Mouse (Mus musculus): Measurements from ENCODE around the gene Cldnd1. TPM values are rescaled to one million over a fixed set of nuclear protein-coding genes. Genes with fewer than 3 reads are reported as not detected.
A peak's percentile ranks its signal among the peaks of the same experiment; 100 is the strongest.

Gene Cldnd1
- polyA plus RNA-seq, 1 experiment, result 47.0 TPM

DNA sequence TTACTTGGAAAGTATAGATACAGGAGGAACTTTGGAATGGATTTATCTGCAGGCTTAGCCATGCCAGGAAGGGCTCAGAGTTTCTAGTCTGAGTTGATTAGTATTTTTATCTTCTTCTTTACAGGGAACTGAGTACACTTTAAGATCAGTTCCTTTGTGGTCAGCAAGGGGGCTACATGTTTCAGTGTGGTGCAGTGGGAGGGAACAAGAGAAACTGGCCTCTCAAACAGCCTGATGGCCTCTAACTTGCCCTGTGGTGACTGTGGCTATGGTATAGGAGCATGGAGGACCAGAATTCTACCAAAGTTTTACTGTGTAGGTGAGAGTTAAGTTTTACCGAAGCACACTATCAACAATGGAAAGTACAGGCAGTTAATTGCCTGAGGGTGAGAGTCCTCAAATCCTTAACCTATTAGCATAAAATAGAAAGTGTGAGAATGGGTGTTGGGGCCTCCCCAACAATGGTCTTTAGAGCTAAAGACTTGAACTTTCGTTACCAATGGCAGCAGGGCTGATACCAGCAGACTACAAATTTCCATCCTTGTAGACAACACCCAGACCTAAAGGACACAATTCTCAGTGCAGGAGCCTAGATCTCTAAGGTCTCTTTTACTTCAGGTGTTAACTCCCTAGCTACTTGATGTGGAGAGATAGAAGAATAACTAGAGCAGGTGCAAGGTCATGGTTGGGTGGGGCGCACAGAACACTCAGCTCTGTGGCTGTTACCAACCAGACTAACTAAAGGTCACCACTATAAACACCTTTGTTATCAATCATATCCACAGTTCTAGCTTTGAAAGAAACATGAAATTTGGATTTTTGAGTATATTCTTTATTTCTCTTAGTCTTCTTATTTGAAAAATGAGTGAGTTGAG lies 18.9 kb upstream of the Cldnd1 start:
- no peaks in the 10 kb centered on the region for H3K27me3 ChIP-seq (replicated peaks; ENCODE audit: control insufficient read depth, insufficient read depth, low read length)
- H3K4me1 ChIP-seq (ENCODE audit: control insufficient read depth, insufficient read depth, low read length), result no peaks in the 10 kb centered on the region
- H3K4me3 ChIP-seq (ENCODE audit: insufficient read depth, low read depth, low read length), result no peak overlapping the region
- TF ChIP-seq POLR2A (IDR thresholded peaks at IDR 0.05; ENCODE audit: low read depth, low read length) (no peak), CTCF (conservative IDR thresholded peaks at IDR 0.05; ENCODE audit: insufficient read depth, insufficient read length, low read depth, low read length) (no peak)
- 81% methylated on average over 3 of the region's 3 CpGs for WGBS
- H3K36me3 ChIP-seq (ENCODE audit: control insufficient read depth, insufficient read depth, low read length), result no peaks in the 10 kb centered on the region
- DNase-seq, result no peak
- no peak overlapping the region for H3K27ac ChIP-seq (ENCODE audit: insufficient read depth, low read depth, low read length)

- Histone ChIP-seq H3K27ac (ENCODE audit: insufficient read depth, low read depth, low read length) (no peak overlapping the region), H3K4me1 (ENCODE audit: control insufficient read depth, insufficient read depth, low read length) (no peaks in the 10 kb centered on the region), H3K27me3 (replicated peaks; ENCODE audit: control insufficient read depth, insufficient read depth, low read length) (no peaks in the 10 kb centered on the region), H3K36me3 (ENCODE audit: control insufficient read depth, insufficient read depth, low read length) (no peaks in the 10 kb centered on the region), H3K4me3 (ENCODE audit: insufficient read depth, low read depth, low read length) (no peak overlapping the region)
- TF ChIP-seq CTCF (conservative IDR thresholded peaks at IDR 0.05; ENCODE audit: insufficient read depth, insufficient read length, low read depth, low read length), result no peak
- 90% methylated on average over 4 of the region's 4 CpGs for WGBS
- no peak for DNase-seq
Observed at GRCm38 (mm10) chr16:58709536-58709935, 18.2 kb upstream of the Cldnd1 start.

GRCm38 (mm10) chr16:58712221-58712620 lies 15.5 kb upstream of the Cldnd1 start:
- H3K27ac ChIP-seq (ENCODE audit: insufficient read depth, low read depth, low read length), result no peak overlapping the region
- no peaks in the 10 kb centered on the region for H3K27me3 ChIP-seq (replicated peaks; ENCODE audit: control insufficient read depth, insufficient read depth, low read length)
- DNase-seq, result peak; percentile 12
- no peak for TF ChIP-seq CTCF (conservative IDR thresholded peaks at IDR 0.05; ENCODE audit: insufficient read depth, insufficient read length, low read depth, low read length)
- no peak for TF ChIP-seq POLR2A (IDR thresholded peaks at IDR 0.05; ENCODE audit: low read depth, low read length)
- no peaks in the 10 kb centered on the region for H3K4me1 ChIP-seq (ENCODE audit: control insufficient read depth, insufficient read depth, low read length)
- no peaks in the 10 kb centered on the region for H3K36me3 ChIP-seq (ENCODE audit: control insufficient read depth, insufficient read depth, low read length)
- 68% methylated on average over 8 of the region's 8 CpGs for WGBS
- no peak overlapping the region for H3K4me3 ChIP-seq (ENCODE audit: insufficient read depth, low read depth, low read length)

DNA sequence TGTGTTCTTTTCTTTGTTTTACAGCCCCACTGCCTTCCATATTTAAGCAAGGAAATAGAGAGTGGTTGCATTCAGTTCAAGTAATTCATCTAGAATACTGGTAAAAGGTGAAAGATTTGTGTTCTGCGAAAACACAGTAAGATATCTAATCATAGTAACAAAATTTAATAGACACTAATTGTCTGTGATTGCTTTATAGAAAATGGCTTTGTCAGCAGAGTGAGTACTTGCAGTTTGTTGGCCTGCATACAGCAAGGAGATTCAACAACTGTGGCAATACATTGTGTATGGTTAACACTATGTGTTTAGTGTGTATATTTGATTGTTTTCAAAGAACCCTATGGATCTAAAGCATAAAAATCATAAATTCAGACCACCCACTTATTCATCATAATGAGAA lies 14.6 kb upstream of the Cldnd1 start:
- Histone ChIP-seq H3K4me3 (ENCODE audit: insufficient read depth, low read depth, low read length) (no peak overlapping the region), H3K4me1 (ENCODE audit: control insufficient read depth, insufficient read depth, low read length) (no peaks in the 10 kb centered on the region)
- WGBS, result 94% methylated on average over 1 of the region's 1 CpGs

GRCm38 (mm10) chr16:58715018-58715417 lies 12.7 kb upstream of the Cldnd1 start:
- H3K27ac ChIP-seq (ENCODE audit: insufficient read depth, low read depth, low read length), result no peak overlapping the region
- no peaks in the 10 kb centered on the region for H3K27me3 ChIP-seq (replicated peaks; ENCODE audit: control insufficient read depth, insufficient read depth, low read length)
- TF ChIP-seq POLR2A (IDR thresholded peaks at IDR 0.05; ENCODE audit: low read depth, low read length) (no peak), CTCF (conservative IDR thresholded peaks at IDR 0.05; ENCODE audit: insufficient read depth, insufficient read length, low read depth, low read length) (no peak)
- H3K4me1 ChIP-seq (ENCODE audit: control insufficient read depth, insufficient read depth, low read length), result no peaks in the 10 kb centered on the region
- no peak for DNase-seq
- H3K36me3 ChIP-seq (ENCODE audit: control insufficient read depth, insufficient read depth, low read length), result no peaks in the 10 kb centered on the region
- WGBS, result 80% methylated on average over 4 of the region's 4 CpGs
- no peak overlapping the region for H3K4me3 ChIP-seq (ENCODE audit: insufficient read depth, low read depth, low read length)

More for the DNA sequence above, 14.6 kb upstream of the Cldnd1 start:
- Histone ChIP-seq H3K27ac (ENCODE audit: insufficient read depth, low read depth, low read length) (no peak overlapping the region), H3K27me3 (replicated peaks; ENCODE audit: control insufficient read depth, insufficient read depth, low read length) (no peaks in the 10 kb centered on the region), H3K36me3 (ENCODE audit: control insufficient read depth, insufficient read depth, low read length) (no peaks in the 10 kb centered on the region)
- DNase-seq, result no peak
- no peak for TF ChIP-seq POLR2A (IDR thresholded peaks at IDR 0.05; ENCODE audit: low read depth, low read length)
- TF ChIP-seq CTCF (conservative IDR thresholded peaks at IDR 0.05; ENCODE audit: insufficient read depth, insufficient read length, low read depth, low read length), result no peak

DNA sequence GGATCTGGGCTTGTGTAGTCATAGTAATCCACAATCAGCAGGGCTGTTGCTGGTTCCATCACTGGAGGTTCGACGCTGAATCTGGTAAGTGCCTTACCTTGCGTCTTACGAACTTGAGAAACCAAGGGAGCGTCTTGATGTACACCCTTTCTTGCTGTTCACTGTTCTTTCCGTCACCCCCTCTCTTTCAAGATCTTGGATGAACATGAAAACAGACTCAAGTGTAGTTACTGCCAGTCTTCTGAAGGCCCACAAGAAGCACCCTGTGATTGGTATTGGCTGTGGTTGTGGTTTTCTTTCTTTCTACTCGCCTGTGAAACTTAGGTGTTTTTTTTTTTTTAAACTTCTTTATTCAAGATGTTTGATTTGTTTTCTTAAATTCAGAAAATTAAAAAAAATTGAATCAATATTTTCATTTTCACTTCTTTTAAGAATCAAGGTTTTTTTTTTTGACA lies 9.0 kb upstream of the Cldnd1 start, which contains the start of gene Gpr15:
Gpr15 (minus strand) TSS at position 405 of the 455 bp plus-strand sequence.
- TF ChIP-seq POLR2A (IDR thresholded peaks at IDR 0.05; ENCODE audit: low read depth, low read length) (no peak), CTCF (conservative IDR thresholded peaks at IDR 0.05; ENCODE audit: insufficient read depth, insufficient read length, low read depth, low read length) (no peak)
- WGBS, result 92% methylated on average over 7 of the region's 7 CpGs
- H3K4me3 ChIP-seq (ENCODE audit: insufficient read depth, low read depth, low read length), result no peak within 1 kb of the TSS
- no peak within 1 kb of the TSS for H3K27ac ChIP-seq (ENCODE audit: insufficient read depth, low read depth, low read length)
- H3K4me1 ChIP-seq (ENCODE audit: control insufficient read depth, insufficient read depth, low read length), result no peaks in the 10 kb centered on the region
- no peaks in the 10 kb centered on the region for H3K27me3 ChIP-seq (replicated peaks; ENCODE audit: control insufficient read depth, insufficient read depth, low read length)
- H3K36me3 ChIP-seq (ENCODE audit: control insufficient read depth, insufficient read depth, low read length), result no peaks in the 10 kb centered on the region
- no peak for DNase-seq

- Histone ChIP-seq H3K27ac (ENCODE audit: insufficient read depth, low read depth, low read length) (no peak overlapping the region), H3K27me3 (replicated peaks; ENCODE audit: control insufficient read depth, insufficient read depth, low read length) (no peaks in the 10 kb centered on the region), H3K4me3 (ENCODE audit: insufficient read depth, low read depth, low read length) (no peak overlapping the region), H3K4me1 (ENCODE audit: control insufficient read depth, insufficient read depth, low read length) (no peaks in the 10 kb centered on the region), H3K36me3 (ENCODE audit: control insufficient read depth, insufficient read depth, low read length) (no peaks in the 10 kb centered on the region)
- no peak for DNase-seq
- WGBS, result 93% methylated on average over 2 of the region's 2 CpGs
- TF ChIP-seq POLR2A (IDR thresholded peaks at IDR 0.05; ENCODE audit: low read depth, low read length) (no peak), CTCF (conservative IDR thresholded peaks at IDR 0.05; ENCODE audit: insufficient read depth, insufficient read length, low read depth, low read length) (no peak)
Observed at GRCm38 (mm10) chr16:58722292-58722691, 5.4 kb upstream of the Cldnd1 start.
